Mouse (Mus musculus) kidney, adult 2 months (tissue): Measurements from ENCODE around the gene Sim2. TPM values are rescaled to one million over a fixed set of nuclear protein-coding genes. Genes with fewer than 3 reads are reported as not detected.

ENCODE experiments used
- DNase-seq: peaks from one replicate; pipeline ENCODE4 v3.0.0; 2021
- H3K27ac ChIP-seq: fragments of 200-500 bp; 2 replicates; pipeline ENCODE4 v1.5.1; 2012; ENCODE audit warnings: low read depth, low read length, control low read depth, inconsistent platforms; ENCODE audit not compliant: insufficient read depth
- H3K27me3 ChIP-seq: fragments of 200-500 bp; replicated peaks from 2 replicates; pipeline ENCODE4 v1.6.1; 2012; ENCODE audit warnings: mild to moderate bottlenecking, moderate library complexity, low read length, inconsistent platforms; ENCODE audit not compliant: control insufficient read depth, insufficient read depth
- H3K36me3 ChIP-seq: fragments of 200-500 bp; 2 replicates; pipeline ENCODE4 v1.6.1; 2012; ENCODE audit warnings: mild to moderate bottlenecking, moderate library complexity, low read length, inconsistent platforms; ENCODE audit not compliant: control insufficient read depth, insufficient read depth
- H3K4me1 ChIP-seq: fragments of 200-500 bp; 2 replicates; pipeline ENCODE4 v1.6.1; 2011; ENCODE audit warnings: low read length; ENCODE audit not compliant: control insufficient read depth, insufficient read depth
- H3K4me3 ChIP-seq: fragments of 200-500 bp; 2 replicates; pipeline ENCODE4 v1.5.1; 2011; ENCODE audit warnings: mild to moderate bottlenecking, low read depth, low read length, control low read depth; ENCODE audit not compliant: insufficient read depth
- CTCF ChIP-seq: fragments of 200-500 bp; conservative IDR thresholded peaks from 2 replicates; pipeline ENCODE4 v1.5.1; 2011; ENCODE audit warnings: low read depth, mild to moderate bottlenecking, control low read depth, low read length, moderate library complexity, mixed read lengths; ENCODE audit not compliant: insufficient read depth, insufficient read length
- POLR2A ChIP-seq: fragments of 200-500 bp; IDR thresholded peaks from one replicate; pipeline ENCODE4 v1.6.1; 2011; ENCODE audit warnings: low read depth, low read length, control low read depth
- WGBS: fragments of 180-500 bp; shearing (Covaris S2); methylation state at CpG from one replicate; pipeline ENCODE4 v1.1.7; 2018; 5-methylcytosine and 5-hydroxymethylcytosine counted together
- polyA plus RNA-seq: library from polyadenylated mRNA; depleted of rRNA; stranded (reverse); fragments of >200 nt; gene quantifications from 2 replicates; pipeline ENCODE4 v1.2.3, GENCODE M21; 2012

The Sim2 gene
- polyA plus RNA-seq, 1 experiment: 8.1 TPM

DNA sequence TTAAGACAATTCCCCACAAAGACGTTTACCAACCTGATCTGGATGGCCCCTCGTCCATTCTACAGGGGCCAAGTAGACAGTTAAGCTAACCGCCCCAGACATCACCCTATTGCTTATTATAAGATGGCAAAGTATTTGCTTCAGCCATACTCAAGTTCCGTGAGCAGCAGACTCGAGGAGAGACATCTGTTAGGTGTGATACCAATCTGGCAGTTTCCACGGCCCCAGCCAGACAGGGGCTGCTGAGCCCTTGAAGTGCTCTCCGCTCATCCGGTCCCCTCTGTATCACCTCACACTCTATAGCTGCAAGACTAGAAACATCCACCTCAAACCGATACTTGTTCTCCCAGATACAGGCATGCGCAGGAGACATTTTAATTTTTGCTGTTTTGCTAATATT, 49.5 kb downstream of the Sim2 start:
- Histone ChIP-seq H3K4me1 (no peaks in the 10 kb centered on the region), H3K4me3 (no peak overlapping the region), H3K27me3 (no peaks in the 10 kb centered on the region), H3K36me3 (no peaks in the 10 kb centered on the region), H3K27ac (no peak overlapping the region)
- TF ChIP-seq POLR2A (no peak), CTCF (no peak)
- 84% methylated on average over 10 of the region's 10 CpGs for WGBS
- DNase-seq: no peak

DNA sequence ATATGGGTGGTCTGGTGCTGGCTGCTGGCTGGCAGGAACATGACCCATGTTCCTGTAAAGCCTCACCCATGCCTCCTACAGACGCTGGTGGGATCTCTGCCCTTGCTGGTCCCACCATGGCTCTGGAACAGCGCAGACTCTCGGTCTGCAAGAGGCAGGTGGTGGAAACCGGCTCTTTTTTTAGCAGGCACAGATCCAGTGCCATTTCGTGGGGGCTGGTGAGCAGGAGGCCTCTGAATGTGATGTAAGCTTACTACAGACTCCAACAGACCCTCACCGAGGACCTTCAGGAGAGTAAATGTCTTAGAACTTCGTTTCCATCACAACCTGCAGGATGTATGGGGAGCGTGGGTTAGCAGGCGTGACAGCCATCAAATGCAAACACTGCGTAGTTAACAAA, 56.0 kb downstream of the Sim2 start:
- 78% methylated on average over 10 of the region's 10 CpGs for WGBS
- Histone ChIP-seq H3K27ac (no peak overlapping the region), H3K27me3 (no peaks in the 10 kb centered on the region), H3K4me1 (no peaks in the 10 kb centered on the region), H3K36me3 (no peaks in the 10 kb centered on the region), H3K4me3 (no peak overlapping the region)
- DNase-seq: no peak
- TF ChIP-seq CTCF (no peak), POLR2A (no peak)

DNA sequence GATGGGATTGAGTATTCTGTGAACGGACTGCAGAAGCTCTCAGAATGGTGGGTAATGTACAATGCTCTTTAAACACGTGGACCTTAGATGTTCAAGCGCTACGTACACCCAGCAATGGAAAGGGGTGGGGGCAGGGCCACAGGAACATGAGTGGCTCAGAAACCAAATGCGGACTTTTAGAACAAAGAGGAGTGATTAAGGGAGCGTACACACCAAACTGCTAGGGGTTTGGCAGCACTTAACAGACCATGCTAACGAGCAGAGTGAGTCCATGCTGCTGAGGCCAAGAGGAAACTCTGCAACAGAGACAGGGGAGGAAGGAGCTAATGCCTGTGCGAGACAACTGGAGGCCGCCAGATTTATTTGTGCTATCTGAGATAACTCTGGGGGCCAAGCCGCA, 58.6 kb downstream of the Sim2 start:
- H3K27ac ChIP-seq: no peak overlapping the region
- DNase-seq: no peak
- no peaks in the 10 kb centered on the region for H3K4me1 ChIP-seq
- H3K27me3 ChIP-seq: no peaks in the 10 kb centered on the region
- H3K36me3 ChIP-seq: no peaks in the 10 kb centered on the region
- H3K4me3 ChIP-seq: no peak overlapping the region
- no peak for TF ChIP-seq CTCF
- no peak for TF ChIP-seq POLR2A
- WGBS: 21% methylated on average over 10 of the region's 10 CpGs

DNA sequence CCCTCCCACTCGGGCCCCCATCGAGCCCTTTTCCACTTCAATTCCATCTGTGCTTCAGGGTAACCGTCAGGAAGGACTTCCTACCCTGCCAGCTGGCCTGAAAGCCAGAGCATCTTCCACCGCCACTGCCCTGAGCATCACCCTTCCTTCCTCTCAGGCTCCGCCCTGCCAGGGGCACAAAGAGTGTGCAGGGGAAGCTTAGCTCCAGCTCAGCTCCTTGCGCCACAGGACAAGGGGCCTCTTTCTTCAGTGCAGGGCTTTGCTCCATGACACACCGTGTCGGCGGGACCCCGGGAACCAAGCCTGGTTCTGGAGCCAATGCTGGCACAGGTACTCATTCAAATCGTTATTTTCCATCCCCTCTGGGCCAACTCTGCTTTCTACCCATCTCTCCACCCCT, 63.4 kb downstream of the Sim2 start:
- H3K27ac ChIP-seq: no peak overlapping the region
- H3K27me3 ChIP-seq: no peaks in the 10 kb centered on the region
- peak; percentile 21 for DNase-seq
- 58% methylated on average over 11 of the region's 11 CpGs for WGBS
- no peaks in the 10 kb centered on the region for H3K4me1 ChIP-seq
- no peak for TF ChIP-seq CTCF
- no peak for TF ChIP-seq POLR2A
- no peaks in the 10 kb centered on the region for H3K36me3 ChIP-seq
- H3K4me3 ChIP-seq: no peak overlapping the region

DNA sequence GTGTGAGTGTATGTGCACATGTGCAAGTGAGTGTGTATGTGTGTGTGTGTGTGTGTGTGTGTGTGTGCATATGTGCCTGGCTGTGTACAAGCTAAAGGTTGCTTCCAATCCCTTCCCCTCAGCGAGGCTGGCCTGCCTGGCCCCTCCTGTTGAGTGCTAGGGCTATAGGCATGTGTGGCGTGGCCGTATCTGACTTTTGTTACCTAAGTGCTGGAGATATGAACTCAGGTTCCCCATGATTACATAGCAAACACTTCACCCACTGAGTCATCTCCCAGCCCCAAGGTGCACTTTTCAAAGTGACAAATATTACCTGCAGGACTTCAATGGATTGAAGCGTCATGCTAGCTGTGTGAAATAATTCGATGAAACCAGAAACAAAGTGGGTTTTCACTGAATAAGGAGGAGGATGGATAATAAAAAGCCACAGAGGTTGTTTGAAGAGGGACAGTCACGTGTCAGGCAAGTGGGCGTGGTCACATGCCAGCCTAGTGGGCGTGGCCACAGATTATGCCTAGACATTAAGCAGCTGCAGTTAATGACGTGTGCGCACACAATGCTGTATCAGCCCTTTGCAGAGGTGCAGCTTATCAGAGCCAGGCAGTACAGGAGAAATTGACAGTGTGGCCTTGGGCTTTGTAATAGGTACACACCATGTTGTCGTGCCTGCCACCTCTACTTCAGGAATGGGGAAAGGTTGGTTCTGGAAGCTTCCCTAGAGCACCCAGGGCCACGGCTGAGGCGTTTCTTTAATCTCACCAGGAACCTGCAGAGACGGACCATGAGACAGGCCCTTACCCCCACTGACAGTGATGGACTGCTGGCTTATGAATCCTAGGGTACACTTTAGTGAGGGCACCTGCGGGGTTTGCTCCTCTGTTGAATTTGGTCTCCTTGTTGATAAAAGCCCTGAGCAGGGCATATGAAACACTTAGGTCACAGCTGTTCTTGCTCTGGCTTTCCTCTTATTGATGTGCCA, 65.7 kb downstream of the Sim2 start:
- H3K4me1 ChIP-seq: no peaks in the 10 kb centered on the region
- no peaks in the 10 kb centered on the region for H3K36me3 ChIP-seq
- TF ChIP-seq POLR2A (no peak), CTCF (no peak)
- 83% methylated on average over 15 of the region's 15 CpGs for WGBS
- no peak overlapping the region for H3K27ac ChIP-seq
- H3K27me3 ChIP-seq: no peaks in the 10 kb centered on the region
- DNase-seq: no peak
- H3K4me3 ChIP-seq: no peak overlapping the region

DNA sequence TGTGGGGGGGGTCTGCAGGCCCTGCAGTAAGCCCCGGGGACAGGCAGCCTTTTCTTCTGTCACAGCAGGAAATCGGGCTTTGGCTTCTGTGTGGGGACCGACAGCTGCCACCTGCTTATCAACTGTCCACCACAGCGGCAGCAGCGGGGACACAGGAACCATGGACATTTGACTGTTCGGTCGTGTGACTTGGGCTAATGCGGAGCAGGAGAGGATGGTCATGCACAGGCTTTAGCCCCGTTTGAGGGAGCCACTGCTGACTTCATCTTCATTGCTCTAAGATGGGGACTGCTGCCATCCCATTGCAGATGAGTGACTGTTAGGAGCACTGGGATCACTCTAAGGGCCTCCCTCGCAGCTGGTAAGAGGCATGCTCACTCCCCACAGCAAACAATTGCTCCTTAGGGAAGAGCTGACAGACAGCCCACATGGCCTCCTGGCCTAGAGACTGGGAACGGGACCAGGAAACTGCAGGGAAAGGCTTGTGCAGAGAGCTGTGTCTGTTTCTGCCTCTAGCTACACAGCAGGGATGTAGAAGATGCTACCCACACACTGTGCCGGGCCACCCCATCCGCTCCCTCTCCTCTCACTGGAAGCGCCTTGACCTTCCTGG, 70.4 kb downstream of the Sim2 start:
- Histone ChIP-seq H3K4me3 (no peak overlapping the region), H3K27ac (no peak overlapping the region), H3K27me3 (no peaks in the 10 kb centered on the region), H3K36me3 (no peaks in the 10 kb centered on the region), H3K4me1 (no peaks in the 10 kb centered on the region)
- no peak for DNase-seq
- TF ChIP-seq CTCF (no peak), POLR2A (no peak)
- 76% methylated on average over 14 of the region's 14 CpGs for WGBS

DNA sequence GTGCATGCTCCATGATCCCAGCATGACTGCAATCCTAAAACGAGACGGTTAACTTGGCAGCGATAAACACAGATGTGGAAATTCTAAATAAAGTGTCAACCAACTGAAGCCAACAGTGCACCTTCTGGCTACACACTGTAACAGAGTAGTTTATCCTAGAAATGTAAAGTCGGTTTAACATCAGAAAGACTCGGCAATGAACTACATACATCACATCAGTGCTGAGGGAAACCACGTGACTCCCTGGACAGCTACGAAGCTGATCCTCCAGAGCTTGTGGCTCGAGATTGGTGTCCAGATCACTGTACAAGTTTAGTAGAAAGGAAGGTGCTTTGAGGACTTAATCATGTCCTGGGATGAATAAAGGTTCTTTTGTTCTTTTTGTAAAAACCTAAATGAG, 73.1 kb downstream of the Sim2 start:
- WGBS: 36% methylated on average over 8 of the region's 8 CpGs
- Histone ChIP-seq H3K27ac (no peak overlapping the region), H3K36me3 (no peaks in the 10 kb centered on the region), H3K27me3 (no peaks in the 10 kb centered on the region), H3K4me1 (peaks cover 2% of the 10 kb centered on the region; the same call in 1 of the 2 replicates), H3K4me3 (no peak overlapping the region)
- DNase-seq: peak; percentile 6
- TF ChIP-seq POLR2A (no peak), CTCF (no peak)

DNA sequence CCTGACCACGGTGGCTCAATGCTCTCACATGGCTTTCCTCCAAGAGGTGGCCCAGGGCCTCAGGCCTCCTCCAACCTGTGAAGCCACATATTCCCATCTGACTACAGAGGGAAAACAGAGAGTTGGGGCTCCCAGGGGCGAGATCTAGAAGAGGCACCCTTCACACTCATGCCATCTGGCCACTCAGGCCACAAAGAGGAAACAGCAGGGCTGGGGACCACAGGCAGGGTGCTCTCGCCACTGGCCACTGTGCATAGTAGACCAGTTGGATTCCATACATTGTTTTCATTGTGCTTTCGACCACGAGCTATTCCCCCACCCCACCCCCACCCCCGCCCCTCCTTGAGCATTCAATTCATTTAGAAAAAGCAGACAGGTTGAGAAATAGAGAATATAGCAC, 77.3 kb downstream of the Sim2 start:
- WGBS: 72% methylated on average over 6 of the region's 6 CpGs
- no peak for DNase-seq

More for the DNA sequence above, 77.3 kb downstream of the Sim2 start:
- Histone ChIP-seq H3K27ac (no peak overlapping the region), H3K4me1 (peaks cover 3% of the 10 kb centered on the region; the same call in 1 of the 2 replicates), H3K4me3 (no peak overlapping the region), H3K36me3 (no peaks in the 10 kb centered on the region), H3K27me3 (no peaks in the 10 kb centered on the region)
- TF ChIP-seq POLR2A (no peak), CTCF (no peak)
